Mouse (Mus musculus): ENCODE results near the gene Olfr560.

Gene Olfr560

DNA sequence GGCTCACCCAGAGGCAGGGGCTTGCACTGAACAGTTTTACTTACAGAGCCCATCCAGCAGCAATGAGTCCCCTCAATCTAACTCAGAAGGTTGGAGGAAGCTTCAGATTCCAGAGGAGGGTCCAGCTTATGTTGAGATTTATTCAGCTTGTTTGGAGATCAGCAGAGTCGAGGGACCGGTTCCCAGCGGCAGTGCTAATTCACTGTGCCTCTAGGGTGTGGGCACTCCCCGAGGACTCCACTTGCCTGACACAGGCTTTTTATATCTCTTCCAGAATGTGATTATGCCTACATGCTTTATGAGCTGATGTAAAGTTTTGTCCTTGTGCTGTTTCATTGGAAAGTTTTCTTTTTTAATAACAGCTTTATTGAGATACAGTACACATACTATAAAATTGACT is at the start of gene Olfr560, which contains the start of gene Olfr78:
Olfr560 (minus strand) TSS at position 101 of the 400 bp plus-strand sequence.
Olfr78 (minus strand) TSS at position 206 of the 400 bp plus-strand sequence.
- DNase-seq (ENCODE audit: extremely low read depth, low read depth): no peak

DNA sequence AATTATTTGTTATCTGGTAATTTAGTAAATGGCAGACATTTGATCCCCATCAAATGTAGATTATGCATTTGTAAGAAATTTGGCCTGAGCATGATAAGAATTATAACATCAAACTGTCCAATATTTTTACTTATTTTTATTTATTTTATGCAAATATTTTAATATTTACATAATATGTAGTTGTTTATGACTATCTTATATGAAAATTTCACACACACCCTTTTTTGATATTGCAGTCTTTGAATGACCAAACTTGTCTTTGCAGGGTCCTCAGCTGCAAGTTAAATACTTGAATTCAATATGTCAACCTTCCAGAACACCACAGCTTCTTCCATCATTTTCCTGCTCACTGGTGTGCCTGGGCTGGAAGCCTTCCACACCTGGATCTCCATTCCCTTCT is 44.0 kb upstream of the Olfr560 start, which contains the start of gene Olfr564:
Olfr564 (plus strand) TSS at position 301 of the 400 bp plus-strand sequence.
- DNase-seq (ENCODE audit: extremely low read depth, low read depth): no peak

DNA sequence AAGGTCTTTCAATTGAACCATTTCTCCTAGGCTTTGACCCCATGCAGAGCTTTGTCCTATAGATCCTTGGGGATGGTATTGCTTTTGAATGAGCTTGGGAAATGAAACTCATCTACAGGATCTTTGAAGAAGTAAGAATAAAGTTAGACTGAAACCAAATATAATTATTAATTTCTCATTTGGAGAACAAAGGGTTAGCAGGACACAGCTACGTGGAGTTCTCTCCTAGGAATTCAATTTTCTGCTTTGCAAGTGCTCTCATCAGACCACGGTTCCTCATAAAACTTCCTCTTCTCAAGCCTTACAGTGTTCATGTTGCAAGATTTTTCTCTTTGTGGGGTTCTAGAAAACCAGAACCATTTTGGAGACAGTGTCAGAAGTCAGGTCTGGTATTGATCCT is 11.8 kb upstream of the Olfr560 start, which contains the start of gene Olfr561:
Olfr561 (plus strand) TSS at position 301 of the 400 bp plus-strand sequence.
- DNase-seq (ENCODE audit: extremely low read depth, low read depth): no peak

DNA sequence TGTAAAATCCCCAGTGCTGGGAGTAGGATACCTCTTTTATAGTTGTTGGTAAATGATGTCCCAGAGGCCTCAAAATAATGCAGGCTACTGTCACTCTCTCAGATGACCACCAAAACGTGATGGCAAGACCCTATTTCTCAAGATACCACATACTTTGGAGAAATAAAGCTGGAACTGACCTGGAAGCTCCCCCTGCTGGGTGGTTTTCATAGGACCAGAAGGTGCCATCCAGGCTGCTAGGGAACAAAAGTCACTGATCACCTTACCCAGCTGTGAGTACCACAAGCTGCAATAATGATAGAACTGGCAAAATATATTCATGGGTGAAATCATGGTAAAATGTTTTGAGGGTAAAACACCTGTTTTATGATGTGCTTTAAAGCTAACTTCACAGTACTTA is 7.1 kb downstream of the Olfr560 start:
- no peak for DNase-seq (ENCODE audit: extremely low read depth, low read depth)

DNA sequence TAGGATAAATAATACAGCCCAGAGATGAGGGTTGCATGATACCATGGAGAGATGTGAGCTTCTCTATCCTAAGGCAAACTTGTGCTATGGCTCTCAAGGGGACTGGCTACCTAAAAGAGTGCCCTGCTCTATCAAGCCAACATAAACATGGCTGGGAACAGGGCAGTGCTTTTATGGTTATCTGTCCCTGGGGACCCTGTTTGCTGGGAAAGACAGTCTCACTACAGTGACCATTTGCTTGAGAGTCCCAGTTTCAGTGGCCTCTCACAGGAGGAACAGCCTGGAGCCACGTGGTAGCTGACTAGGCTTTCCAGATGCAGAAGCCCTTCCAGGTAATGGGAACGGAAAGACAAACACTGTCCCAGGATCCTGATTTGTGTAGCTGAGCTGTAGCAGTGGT is 21.5 kb downstream of the Olfr560 start:
- DNase-seq (ENCODE audit: extremely low read depth, low read depth): no peak

DNA sequence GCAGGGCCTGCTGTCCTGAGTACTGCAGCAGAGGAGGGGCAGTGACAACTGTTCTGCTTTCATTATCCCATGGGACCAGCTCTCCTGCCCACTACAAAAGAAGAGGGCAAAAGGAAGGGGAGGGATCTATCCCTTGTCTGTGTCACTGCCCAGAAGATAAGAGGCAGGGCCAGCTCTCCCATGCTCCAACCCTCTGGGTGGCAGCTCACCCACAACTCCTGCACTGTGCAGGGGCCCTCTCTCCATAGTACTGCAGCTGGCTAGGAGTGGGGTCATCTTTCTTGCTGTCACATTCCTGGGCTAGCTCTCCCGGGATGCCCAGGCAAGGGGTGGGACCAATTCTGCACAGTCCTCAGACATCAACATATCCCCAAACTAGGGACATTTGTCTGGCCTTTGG is 25.4 kb downstream of the Olfr560 start:
- no peak for DNase-seq (ENCODE audit: extremely low read depth, low read depth)

DNA sequence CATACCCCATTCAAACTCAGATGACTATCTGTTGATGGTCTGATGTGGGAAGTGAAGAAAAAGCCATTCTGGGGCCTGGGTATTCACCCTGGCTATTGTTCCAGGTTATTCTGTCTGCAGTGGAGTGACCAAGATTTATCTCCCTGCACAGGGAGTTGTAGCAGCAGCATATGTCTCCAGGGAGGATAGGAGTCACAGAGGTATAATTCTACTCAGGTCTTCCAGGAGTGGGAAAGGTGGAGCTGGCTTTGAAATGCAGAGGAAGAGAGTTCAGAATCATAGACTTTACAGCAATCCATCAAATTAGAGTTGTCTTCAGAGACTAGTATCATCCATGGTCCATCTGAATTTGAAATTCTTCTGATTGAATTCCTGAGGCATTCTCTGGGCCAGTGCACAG is 31.8 kb downstream of the Olfr560 start, which contains the start of gene Olfr559:
Olfr559 (minus strand) TSS at position 101 of the 400 bp plus-strand sequence.
- no peak for DNase-seq (ENCODE audit: extremely low read depth, low read depth)

DNA sequence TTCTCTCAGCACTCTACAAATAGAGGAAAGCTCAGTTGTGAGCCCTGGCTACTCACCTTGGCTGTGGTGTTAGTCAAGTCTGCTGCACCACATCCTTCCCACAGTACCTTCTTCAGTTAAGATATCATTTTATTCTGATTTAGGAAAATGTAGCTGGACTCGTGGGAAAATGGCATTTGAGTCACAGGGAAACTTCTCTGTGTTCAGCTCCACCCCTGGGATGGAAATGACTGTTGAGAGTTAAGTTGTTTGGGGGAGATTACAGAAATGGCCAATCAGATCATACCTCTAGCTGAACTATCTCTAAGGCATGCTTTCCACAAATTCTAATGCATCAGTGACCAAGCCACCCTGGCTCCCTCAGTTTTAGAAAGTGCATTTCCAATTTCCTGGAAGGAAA is 40.2 kb downstream of the Olfr560 start, which contains the start of gene Olfr33:
Olfr33 (minus strand) TSS at position 101 of the 400 bp plus-strand sequence.
- no peak for DNase-seq (ENCODE audit: extremely low read depth, low read depth)

DNA sequence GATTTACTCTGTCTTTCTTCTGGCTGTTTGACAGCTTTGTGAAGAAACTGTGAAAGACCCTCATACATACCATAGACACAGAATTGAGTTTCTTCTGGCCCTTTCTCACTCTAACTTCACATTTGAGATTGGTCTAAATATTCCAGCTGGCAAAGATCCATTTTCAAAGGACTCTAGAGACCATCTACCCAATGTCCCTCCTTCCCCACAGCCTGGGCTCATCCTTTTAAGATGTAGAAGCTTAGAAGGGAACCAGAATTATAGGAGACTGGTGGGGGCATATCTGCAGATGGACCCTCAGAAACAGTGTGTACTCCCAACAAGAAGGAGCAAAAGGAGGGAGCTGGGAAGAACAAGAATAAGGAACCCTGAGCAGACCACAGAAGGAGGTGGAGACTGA is 57.3 kb downstream of the Olfr560 start, which contains the start of gene Olfr558:
Olfr558 (plus strand) TSS at position 301 of the 400 bp plus-strand sequence.
- no peak for DNase-seq (ENCODE audit: extremely low read depth, low read depth)
